Mouse (Mus musculus) brain, embryonic 14.5 days (tissue): Measurements from ENCODE around the gene Lipt2. TPM values are rescaled to one million over a fixed set of nuclear protein-coding genes. Genes with fewer than 3 reads are reported as not detected.

ENCODE experiments used
- DNase-seq: peaks from one replicate; pipeline ENCODE4 v3.0.0-alpha.2; 2011; ENCODE audit warnings: low read depth
- CTCF ChIP-seq: fragments of 200-500 bp; IDR thresholded peaks from 2 replicates; pipeline ENCODE4 v1.5.1; 2012; ENCODE audit warnings: inconsistent platforms, mild to moderate bottlenecking, moderate library complexity, borderline replicate concordance; ENCODE audit not compliant: insufficient read depth, insufficient read length; ENCODE audit errors: extremely low read depth
- POLR2A ChIP-seq: fragments of 200-500 bp; IDR thresholded peaks from 2 replicates; pipeline ENCODE4 v1.6.1; 2012; ENCODE audit warnings: mild to moderate bottlenecking, inconsistent platforms, borderline replicate concordance; ENCODE audit not compliant: poor library complexity, insufficient read depth, insufficient read length, severe bottlenecking; ENCODE audit errors: extremely low read depth
- polyA plus RNA-seq: library from polyadenylated mRNA; depleted of rRNA; stranded (reverse); fragments of >200 nt; gene quantifications from 2 replicates; pipeline ENCODE4 v1.2.3, GENCODE M21; 2012

The Lipt2 gene
- polyA plus RNA-seq, 1 experiment = 10.6 TPM

DNA sequence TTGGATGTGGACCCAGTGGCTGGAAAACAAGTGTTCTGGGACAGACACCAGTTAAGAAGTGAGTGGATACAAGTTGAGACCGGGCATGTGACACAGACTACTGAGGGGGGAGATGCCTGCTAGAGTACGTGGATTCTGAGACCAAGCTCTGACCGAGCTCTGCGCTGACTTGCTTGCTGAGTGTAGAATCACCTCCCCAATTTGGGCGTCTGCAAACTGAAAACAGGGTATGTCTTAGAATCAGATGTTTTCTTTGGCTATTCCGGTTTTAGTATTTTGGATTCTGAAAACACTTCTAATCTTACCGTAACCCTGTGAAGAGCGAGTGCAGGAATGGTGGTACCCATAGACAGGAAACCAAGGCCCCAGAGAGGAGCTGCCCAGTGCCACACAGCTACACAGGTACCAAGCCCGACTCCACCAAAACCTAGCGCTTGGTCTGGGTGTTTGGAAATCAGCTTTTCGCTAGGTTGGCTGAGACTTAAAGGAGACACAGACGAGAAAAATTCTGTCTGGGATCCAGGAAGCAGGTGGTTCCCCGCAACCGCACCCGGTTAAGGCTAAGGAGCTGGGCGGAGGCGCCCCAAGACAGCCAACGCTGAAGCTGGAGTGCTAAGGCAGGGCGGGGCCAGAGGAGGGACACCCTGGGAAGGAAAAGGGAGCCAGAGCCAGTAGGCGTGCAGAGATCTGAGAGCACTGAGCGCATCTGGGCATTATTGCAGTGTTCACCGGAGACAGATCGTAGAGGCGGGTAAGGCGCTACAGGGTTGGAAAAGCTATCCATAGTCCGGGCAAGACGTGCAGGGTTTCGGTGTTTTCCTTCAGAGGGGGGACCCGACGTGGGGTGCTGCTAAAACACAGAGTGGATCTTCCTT, 19.2 kb downstream of the Lipt2 start:
- peak; percentile 43 for DNase-seq
- TF ChIP-seq POLR2A = no peak
- TF ChIP-seq CTCF = no peak

DNA sequence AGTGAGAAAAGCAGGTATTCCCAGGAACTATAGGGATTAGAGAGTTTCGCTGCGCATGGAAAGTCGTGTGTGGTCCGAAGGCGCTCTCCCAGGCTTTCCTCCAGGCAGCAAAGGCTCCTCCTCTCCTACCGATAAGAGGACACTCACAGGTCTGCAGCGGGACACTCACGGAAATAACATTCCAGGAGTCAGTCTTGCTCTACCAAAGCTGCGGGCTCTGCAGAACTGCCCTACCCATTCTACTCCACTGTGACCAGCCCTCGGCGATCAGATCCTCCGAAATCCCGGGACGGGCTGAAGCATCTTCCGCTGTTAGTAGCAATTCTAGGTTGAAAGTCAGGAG, 19.8 kb downstream of the Lipt2 start:
- TF ChIP-seq POLR2A = no peak
- no peak for TF ChIP-seq CTCF
- DNase-seq = peak; percentile 14

- TF ChIP-seq POLR2A (no peak), CTCF (no peak)
- no peak for DNase-seq
These were observed 20.3 kb downstream of the Lipt2 start for GRCm38 (mm10) chr7:100179394-100179793.

- TF ChIP-seq CTCF = no peak
- TF ChIP-seq POLR2A = no peak
- no peak for DNase-seq
These were observed 20.8 kb downstream of the Lipt2 start for GRCm38 (mm10) chr7:100179836-100180407.

- DNase-seq = no peak
- TF ChIP-seq POLR2A (no peak), CTCF (no peak)
These were observed 22.1 kb downstream of the Lipt2 start for GRCm38 (mm10) chr7:100181176-100181575.

- no peak for DNase-seq
- TF ChIP-seq CTCF = no peak
- TF ChIP-seq POLR2A = no peak
These were observed 22.5 kb downstream of the Lipt2 start for GRCm38 (mm10) chr7:100181614-100182013.

DNA sequence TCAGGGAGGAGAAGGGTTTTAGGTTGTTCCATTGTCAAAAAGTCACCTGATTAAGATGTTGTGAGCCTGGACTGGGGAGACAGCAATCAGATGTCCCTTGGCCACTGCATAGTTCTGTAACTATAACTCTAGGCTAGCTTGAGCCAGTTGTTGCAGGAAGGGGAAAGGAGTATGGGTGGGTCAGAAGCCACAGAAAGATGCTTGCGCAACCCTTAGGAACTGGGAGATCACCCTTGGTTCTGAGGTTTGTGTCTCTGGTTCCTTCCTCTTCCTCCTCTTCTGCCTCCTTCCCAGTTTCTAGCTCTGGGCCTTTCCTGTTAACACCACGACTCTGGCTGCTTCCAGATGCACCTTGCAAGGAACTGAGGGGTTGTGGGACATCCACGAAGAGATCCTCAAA, 23.3 kb downstream of the Lipt2 start:
- TF ChIP-seq POLR2A (no peak), CTCF (no peak)
- no peak for DNase-seq

GRCm38 (mm10) chr7:100187601-100188000, 28.5 kb downstream of the Lipt2 start:
- DNase-seq = peak; percentile 58
- TF ChIP-seq CTCF (peak; percentile 75), POLR2A (no peak)

DNA sequence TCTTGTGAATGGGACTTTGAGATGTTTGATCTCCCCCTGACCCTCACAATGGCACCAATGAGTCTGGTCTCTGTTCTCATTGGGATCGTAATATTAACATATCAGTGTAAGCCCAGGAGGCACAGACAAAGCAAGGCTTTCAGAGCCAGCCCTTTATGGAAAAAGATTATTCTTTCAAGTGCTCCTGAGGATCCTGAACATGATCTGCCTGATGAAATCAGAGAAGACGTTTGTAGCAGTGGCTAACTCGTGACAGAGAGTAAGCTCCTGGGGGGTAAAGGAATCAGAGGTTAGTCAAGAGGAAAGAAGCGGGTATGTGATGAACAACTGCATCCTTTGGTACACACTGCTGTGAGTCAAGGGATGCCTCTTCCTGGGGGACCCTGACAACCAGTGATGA, 31.1 kb downstream of the Lipt2 start:
- TF ChIP-seq CTCF = no peak
- TF ChIP-seq POLR2A = no peak
- DNase-seq = no peak

DNA sequence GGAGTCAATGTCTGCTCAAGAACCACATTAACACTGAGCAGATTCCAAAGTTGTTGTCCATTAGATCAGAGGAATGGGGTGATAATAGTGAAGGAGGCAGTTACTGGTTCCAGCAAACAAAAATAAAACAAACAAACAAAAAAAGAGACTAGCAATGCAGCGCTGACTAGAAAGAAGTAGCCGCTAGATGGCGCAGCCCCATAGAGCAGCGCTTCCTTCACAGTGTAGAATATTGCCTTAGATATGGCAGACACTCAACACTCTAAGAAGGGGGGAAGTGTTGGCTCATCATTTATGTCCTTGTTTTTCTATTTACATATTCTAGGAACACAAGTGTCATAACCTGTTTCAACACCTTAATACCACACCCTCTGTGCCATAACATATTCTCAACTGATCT, 31.7 kb downstream of the Lipt2 start:
- TF ChIP-seq POLR2A (no peak), CTCF (peak; percentile 74; the same call in 1 of the 2 replicates)
- DNase-seq = peak; percentile 73

DNA sequence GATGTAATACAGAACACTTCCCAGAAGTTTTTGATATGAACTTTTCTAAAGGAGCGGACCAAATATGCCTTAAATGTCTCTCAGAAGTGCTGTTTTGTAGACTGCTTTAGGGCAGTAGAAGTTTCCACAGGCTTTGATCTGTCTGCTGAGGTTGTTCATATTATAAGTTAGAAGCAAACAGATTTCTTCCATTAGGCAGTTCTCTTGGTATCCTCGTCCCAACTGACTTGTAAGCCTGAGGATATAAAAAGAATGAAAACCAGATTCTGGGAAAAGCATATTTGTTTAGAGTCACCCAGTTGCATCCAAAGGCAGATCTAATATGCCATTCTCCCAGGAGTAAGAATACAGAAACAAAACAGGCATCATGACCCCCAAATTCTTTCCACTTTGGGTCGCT, 42.1 kb downstream of the Lipt2 start:
- no peak for DNase-seq
- no peak for TF ChIP-seq POLR2A
- TF ChIP-seq CTCF = no peak

- no peak for DNase-seq
- TF ChIP-seq CTCF (no peak), POLR2A (no peak)
These were observed 44.5 kb downstream of the Lipt2 start for GRCm38 (mm10) chr7:100203616-100204015.
